Mouse (Mus musculus) C2C12 (cell line): Measurements from ENCODE around the gene Syne1. TPM values are rescaled to one million over a fixed set of nuclear protein-coding genes. Genes with fewer than 3 reads are reported as not detected.

Experiments
- H3K27me3 ChIP-seq: one replicate; pipeline ENCODE4 v1.6.1; 2011; ENCODE audit not compliant: control insufficient read depth, insufficient read depth, insufficient read length
- H3K36me3 ChIP-seq: one replicate; pipeline ENCODE4 v1.6.1; 2011; ENCODE audit not compliant: control insufficient read depth, insufficient read depth
- H3K4me3 ChIP-seq: one replicate; pipeline ENCODE4 v1.5.1; 2011; ENCODE audit warnings: mild to moderate bottlenecking, control low read depth; ENCODE audit not compliant: poor library complexity, insufficient read depth, severe bottlenecking
- H3K79me2 ChIP-seq: one replicate; pipeline ENCODE4 v1.6.1; 2011; ENCODE audit not compliant: control insufficient read depth, insufficient read depth
- H3K79me3 ChIP-seq: one replicate; pipeline ENCODE4 v1.6.1; 2011; ENCODE audit warnings: low read depth, control low read depth
- H3ac ChIP-seq: one replicate; pipeline ENCODE3; 2011; ENCODE audit warnings: low read depth; ENCODE audit not compliant: control insufficient read depth, insufficient read length
- CEBPB ChIP-seq: IDR thresholded peaks from one replicate; pipeline ENCODE4 v1.6.1; 2011; ENCODE audit warnings: low read depth, mild to moderate bottlenecking, control low read depth, moderate library complexity
- CTCF ChIP-seq: IDR thresholded peaks from one replicate; pipeline ENCODE4 v1.5.1; 2011; ENCODE audit not compliant: control insufficient read depth, insufficient read depth, insufficient read length
- FOSL1 ChIP-seq: IDR thresholded peaks from one replicate; pipeline ENCODE4 v1.8.0; 2011; ENCODE audit warnings: mild to moderate bottlenecking, low read length; ENCODE audit not compliant: poor library complexity, insufficient read depth, severe bottlenecking
- MAX ChIP-seq: IDR thresholded peaks from one replicate; pipeline ENCODE4 v1.6.1; 2011; ENCODE audit warnings: mild to moderate bottlenecking, control low read depth
- MYOD1 ChIP-seq: IDR thresholded peaks from one replicate; pipeline ENCODE4 v1.6.1; 2011; ENCODE audit warnings: low read depth; ENCODE audit not compliant: control insufficient read depth, insufficient read length
- MYOG ChIP-seq: IDR thresholded peaks from one replicate; pipeline ENCODE4 v1.6.1; 2011; ENCODE audit not compliant: control insufficient read depth, insufficient read length; ENCODE audit errors: extremely low read depth
- USF1 ChIP-seq: IDR thresholded peaks from one replicate; pipeline ENCODE4 v1.6.1; 2011; ENCODE audit warnings: low read depth, mild to moderate bottlenecking, control low read depth, moderate library complexity
- polyA plus RNA-seq: library from polyadenylated mRNA; unstranded; fragments of >200 nt; fragmentation: generic; extraction: Trizol; gene quantifications from one replicate; pipeline ENCODE4 v1.2.1, GENCODE M21; 2012; ENCODE audit warnings: missing spikeins

The Syne1 gene
- polyA plus RNA-seq, 1 experiment = 4.1 TPM

- Histone ChIP-seq H3K4me3 (no peak overlapping the region), H3K36me3 (peaks cover 14% of the 10 kb centered on the region), H3K79me3 (no peaks in the 10 kb centered on the region), H3ac (no peak overlapping the region), H3K79me2 (no peaks in the 10 kb centered on the region), H3K27me3 (no peaks in the 10 kb centered on the region)
- peak; percentile 49 for TF ChIP-seq MYOD1
- no peak for TF ChIP-seq MAX
- TF ChIP-seq FOSL1 = no peak
- no peak for TF ChIP-seq USF1
Observed at GRCm38 (mm10) chr10:5070168-5070940, 480.9 kb downstream of the Syne1 start.

GRCm38 (mm10) chr10:5068676-5069265, 482.5 kb downstream of the Syne1 start, which contains the start of gene Gm10097:
TSS of gene Gm10097 (plus strand) at chr10:5069192.
- TF ChIP-seq FOSL1 (no peak), MAX (no peak), MYOG (no peak), MYOD1 (no peak), CTCF (no peak), USF1 (no peak)
- peaks cover 12% of the 10 kb centered on the region for H3K36me3 ChIP-seq
- no peak within 1 kb of the TSS for H3ac ChIP-seq

GRCm38 (mm10) chr10:5067113-5067512, 484.2 kb downstream of the Syne1 start:
- H3K4me3 ChIP-seq = no peak overlapping the region
- TF ChIP-seq CTCF = no peak
- no peak for TF ChIP-seq CEBPB
- no peak for TF ChIP-seq MYOD1
- no peak for TF ChIP-seq MYOG
- TF ChIP-seq FOSL1 = no peak
- TF ChIP-seq MAX = no peak
- TF ChIP-seq USF1 = no peak
- H3K27me3 ChIP-seq = no peaks in the 10 kb centered on the region
- no peak overlapping the region for H3ac ChIP-seq
- H3K79me2 ChIP-seq = no peaks in the 10 kb centered on the region
- no peaks in the 10 kb centered on the region for H3K79me3 ChIP-seq
- H3K36me3 ChIP-seq = peaks cover 12% of the 10 kb centered on the region

More at GRCm38 (mm10) chr10:5068676-5069265, 482.5 kb downstream of the Syne1 start, which contains the start of gene Gm10097:
- no peaks in the 10 kb centered on the region for H3K79me2 ChIP-seq
- H3K4me3 ChIP-seq = no peak within 1 kb of the TSS
- no peaks in the 10 kb centered on the region for H3K79me3 ChIP-seq
- no peaks in the 10 kb centered on the region for H3K27me3 ChIP-seq

- TF ChIP-seq CEBPB = no peak
- no peak for TF ChIP-seq MYOG
- TF ChIP-seq MYOD1 = no peak
- TF ChIP-seq MAX = no peak
- TF ChIP-seq CTCF = no peak
- TF ChIP-seq USF1 = no peak
- Histone ChIP-seq H3ac (no peak overlapping the region), H3K27me3 (no peaks in the 10 kb centered on the region), H3K79me3 (no peaks in the 10 kb centered on the region), H3K79me2 (no peaks in the 10 kb centered on the region), H3K4me3 (no peak overlapping the region), H3K36me3 (peaks cover 29% of the 10 kb centered on the region)
Observed at GRCm38 (mm10) chr10:5059983-5060382, 491.3 kb downstream of the Syne1 start.

GRCm38 (mm10) chr10:5058876-5059275, 492.4 kb downstream of the Syne1 start:
- H3K4me3 ChIP-seq = no peak overlapping the region
- H3K79me2 ChIP-seq = no peaks in the 10 kb centered on the region
- H3K79me3 ChIP-seq = no peaks in the 10 kb centered on the region
- no peaks in the 10 kb centered on the region for H3K27me3 ChIP-seq
- H3ac ChIP-seq = no peak overlapping the region
- peaks cover 33% of the 10 kb centered on the region for H3K36me3 ChIP-seq
- TF ChIP-seq MYOG (no peak), CEBPB (no peak), FOSL1 (no peak), CTCF (no peak), MYOD1 (no peak), USF1 (no peak), MAX (no peak)

- Histone ChIP-seq H3K79me3 (no peaks in the 10 kb centered on the region), H3K79me2 (no peaks in the 10 kb centered on the region)
Observed at GRCm38 (mm10) chr10:5057661-5058060, 493.6 kb downstream of the Syne1 start.

More at GRCm38 (mm10) chr10:5057661-5058060, 493.6 kb downstream of the Syne1 start:
- no peaks in the 10 kb centered on the region for H3K27me3 ChIP-seq
- H3ac ChIP-seq = no peak overlapping the region
- H3K4me3 ChIP-seq = no peak overlapping the region
- H3K36me3 ChIP-seq = peaks cover 37% of the 10 kb centered on the region
- TF ChIP-seq CTCF (no peak), MYOG (no peak), FOSL1 (no peak), CEBPB (no peak), MYOD1 (no peak), USF1 (no peak), MAX (no peak)
